Mouse (Mus musculus) testis, adult 2 months (tissue): Measurements from ENCODE around the gene Sdccag8.

Experiments
- CTCF ChIP-seq: fragments of 200-500 bp; IDR thresholded peaks from 2 replicates; pipeline ENCODE4 v1.5.1; 2012; ENCODE audit warnings: low read depth, mild to moderate bottlenecking, inconsistent platforms, low read length, moderate library complexity; ENCODE audit not compliant: control insufficient read depth, insufficient read depth, insufficient replicate concordance
- POLR2A ChIP-seq: fragments of 200-500 bp; IDR thresholded peaks from 2 replicates; pipeline ENCODE4 v1.6.1; 2012; ENCODE audit warnings: low read depth, mild to moderate bottlenecking, inconsistent platforms, low read length, moderate library complexity; ENCODE audit not compliant: control insufficient read depth

DNA sequence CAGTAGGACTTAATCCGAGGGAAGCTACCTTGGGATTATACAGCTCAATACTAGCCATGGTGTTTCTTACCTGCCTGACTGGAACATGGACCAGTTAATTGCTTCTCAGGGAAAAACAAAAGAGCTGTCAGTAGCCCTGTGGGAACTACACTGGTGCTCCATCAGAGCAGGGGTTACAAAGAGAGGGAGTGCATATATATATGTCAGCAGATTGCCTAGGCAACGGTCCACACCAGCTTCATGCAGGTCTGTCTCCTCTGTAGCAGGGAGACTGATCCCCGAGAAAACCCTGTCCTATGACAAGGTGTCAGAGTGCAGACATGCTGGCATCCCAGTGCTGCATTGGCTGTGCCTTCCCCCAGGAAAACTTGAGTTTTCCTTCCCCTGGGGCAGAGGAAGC, 195.6 kb downstream of the Sdccag8 start:
- TF ChIP-seq POLR2A (no peak), CTCF (no peak)
